Mouse (Mus musculus): ENCODE results near the gene 1700037H04Rik. TPM values are rescaled to one million over a fixed set of nuclear protein-coding genes. Genes with fewer than 3 reads are reported as not detected.

Gene 1700037H04Rik
- polyA plus RNA-seq, 1 experiment from 2014 or later = 76.1 TPM

GRCm38 (mm10) chr2:131134381-131134780, 25.5 kb downstream of the 1700037H04Rik start:
- peak; percentile 54 for DNase-seq

DNA sequence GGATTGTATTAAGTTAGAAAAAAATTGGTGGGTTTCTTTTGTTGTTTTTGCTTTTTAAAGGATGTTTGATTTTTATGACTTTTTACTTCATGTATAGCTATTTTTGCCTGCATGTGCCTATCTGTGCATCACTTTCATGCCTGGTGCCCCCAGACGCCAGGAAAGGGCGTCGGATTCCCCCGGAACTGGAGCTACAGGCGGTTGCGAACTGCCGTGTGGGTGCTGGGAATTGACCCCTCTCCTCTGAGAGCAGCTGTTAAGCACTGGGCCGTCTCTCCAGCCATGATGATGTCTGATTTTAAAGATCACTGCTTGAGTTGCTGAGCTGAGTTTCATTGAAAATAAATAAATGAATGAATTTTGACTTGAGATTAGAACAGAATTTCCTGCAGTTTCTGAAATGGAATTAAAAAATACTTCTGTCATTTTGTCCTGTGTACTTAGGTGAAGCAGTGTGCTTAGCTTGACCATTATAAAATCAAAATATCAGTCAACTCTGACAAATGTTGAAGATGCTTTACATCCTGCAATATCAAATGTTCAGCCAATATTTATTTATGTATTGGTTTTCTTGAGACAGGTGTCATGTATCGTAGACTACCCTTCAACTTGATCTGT, 26.8 kb downstream of the 1700037H04Rik start, which contains the start of gene Gm11037:
Gene Gm11037 (plus strand): TSS at position 568 of the 618 bp plus-strand sequence.
- Histone ChIP-seq H3K4me2 (no peak within 1 kb of the TSS), H3K4me1 (ENCODE audit: insufficient read depth) (no peaks in the 10 kb centered on the region; the same call in none of the 2 replicates), H3K9ac (no peak within 1 kb of the TSS), H3K27ac (ENCODE audit: low read depth) (0 out of 2 replicates have a peak within 1 kb of the TSS, but pooled peaks have one; percentile 47), H3K36me3 (ENCODE audit: insufficient read depth) (peaks cover 24% of the 10 kb centered on the region), H3K9me3 (ENCODE audit: low read depth, low read length) (no peaks in the 10 kb centered on the region), H3K4me3 (ENCODE audit: low read depth, low read length) (no peak within 1 kb of the TSS), H3K27me3 (ENCODE audit: insufficient read depth, low read length) (no peaks in the 10 kb centered on the region)
- no peak for ATAC-seq (ENCODE audit: insufficient read depth)
- no peak for DNase-seq
- WGBS = 76% methylated on average over 9 of the region's 9 CpGs
- no peak for TF ChIP-seq CTCF (IDR thresholded peaks at IDR 0.05; ENCODE audit: low read depth)

More at GRCm38 (mm10) chr2:131134381-131134780, 25.5 kb downstream of the 1700037H04Rik start:
- H3K27ac ChIP-seq (ENCODE audit: low read depth) = 0 out of 2 replicates have a peak overlapping the region, but pooled peaks have one; percentile 47
- peak; percentile 59; the same call in 1 of the 2 replicates for ATAC-seq (ENCODE audit: insufficient read depth)
- no peaks in the 10 kb centered on the region; the same call in 1 of the 2 replicates for H3K4me1 ChIP-seq (ENCODE audit: insufficient read depth)
- no peak overlapping the region for H3K9ac ChIP-seq
- no peak overlapping the region for H3K4me3 ChIP-seq (ENCODE audit: low read depth, low read length)
- peaks cover 34% of the 10 kb centered on the region for H3K36me3 ChIP-seq (ENCODE audit: insufficient read depth)
- no peak overlapping the region for H3K4me2 ChIP-seq
- WGBS = 23% methylated on average over 1 of the region's 1 CpGs
- no peaks in the 10 kb centered on the region for H3K9me3 ChIP-seq (ENCODE audit: low read depth, low read length)
- H3K27me3 ChIP-seq (ENCODE audit: insufficient read depth, low read length) = no peaks in the 10 kb centered on the region
- TF ChIP-seq CTCF (IDR thresholded peaks at IDR 0.05; ENCODE audit: low read depth) = no peak

GRCm38 (mm10) chr2:131132111-131132888, 27.6 kb downstream of the 1700037H04Rik start:
- ATAC-seq (ENCODE audit: insufficient read depth) = no peak
- no peak overlapping the region for H3K27ac ChIP-seq (ENCODE audit: low read depth)
- H3K9ac ChIP-seq = no peak overlapping the region
- no peak for TF ChIP-seq CTCF (IDR thresholded peaks at IDR 0.05; ENCODE audit: low read depth)
- WGBS = 72% methylated on average over 10 of the region's 10 CpGs
- no peaks in the 10 kb centered on the region for H3K9me3 ChIP-seq (ENCODE audit: low read depth, low read length)
- no peak overlapping the region for H3K4me3 ChIP-seq (ENCODE audit: low read depth, low read length)
- DNase-seq = no peak
- no peaks in the 10 kb centered on the region; the same call in none of the 2 replicates for H3K4me1 ChIP-seq (ENCODE audit: insufficient read depth)
- peaks cover 17% of the 10 kb centered on the region for H3K36me3 ChIP-seq (ENCODE audit: insufficient read depth)
- no peaks in the 10 kb centered on the region for H3K27me3 ChIP-seq (ENCODE audit: insufficient read depth, low read length)
- H3K4me2 ChIP-seq = no peak overlapping the region

- Histone ChIP-seq H3K27ac (ENCODE audit: low read depth) (no peak overlapping the region), H3K4me1 (ENCODE audit: insufficient read depth) (peaks cover 11% of the 10 kb centered on the region), H3K4me2 (no peak overlapping the region), H3K36me3 (ENCODE audit: insufficient read depth) (peaks cover 16% of the 10 kb centered on the region), H3K27me3 (ENCODE audit: insufficient read depth, low read length) (no peaks in the 10 kb centered on the region), H3K9ac (no peak overlapping the region), H3K4me3 (ENCODE audit: low read depth, low read length) (no peak overlapping the region), H3K9me3 (ENCODE audit: low read depth, low read length) (no peaks in the 10 kb centered on the region)
- DNase-seq = no peak
- ATAC-seq (ENCODE audit: insufficient read depth) = no peak
- TF ChIP-seq CTCF (IDR thresholded peaks at IDR 0.05; ENCODE audit: low read depth) = no peak
- WGBS = 72% methylated on average over 2 of the region's 2 CpGs
These were observed 29.0 kb downstream of the 1700037H04Rik start for GRCm38 (mm10) chr2:131130849-131131248.

GRCm38 (mm10) chr2:131129836-131130235, 30.0 kb downstream of the 1700037H04Rik start:
- peaks cover 11% of the 10 kb centered on the region for H3K4me1 ChIP-seq (ENCODE audit: insufficient read depth)

GRCm38 (mm10) chr2:131128636-131129157, 31.2 kb downstream of the 1700037H04Rik start:
- Histone ChIP-seq H3K9ac (peak overlapping the region; percentile 85; the same call in 1 of the 2 replicates), H3K36me3 (ENCODE audit: insufficient read depth) (peaks cover 5% of the 10 kb centered on the region; the same call in 1 of the 2 replicates), H3K27me3 (ENCODE audit: insufficient read depth, low read length) (no peaks in the 10 kb centered on the region), H3K4me1 (ENCODE audit: insufficient read depth) (peaks cover 11% of the 10 kb centered on the region), H3K4me2 (peak overlapping the region; percentile 81), H3K4me3 (ENCODE audit: low read depth, low read length) (peak overlapping the region; percentile 69; the same call in 1 of the 2 replicates), H3K9me3 (ENCODE audit: low read depth, low read length) (no peaks in the 10 kb centered on the region), H3K27ac (ENCODE audit: low read depth) (no peak overlapping the region)
- no peak for TF ChIP-seq CTCF (IDR thresholded peaks at IDR 0.05; ENCODE audit: low read depth)
- ATAC-seq (ENCODE audit: insufficient read depth) (no peak), DNase-seq (no peak)
- 67% methylated on average over 3 of the region's 3 CpGs for WGBS

More at GRCm38 (mm10) chr2:131129836-131130235, 30.0 kb downstream of the 1700037H04Rik start:
- H3K4me3 ChIP-seq (ENCODE audit: low read depth, low read length) = no peak overlapping the region
- H3K9me3 ChIP-seq (ENCODE audit: low read depth, low read length) = no peaks in the 10 kb centered on the region
- no peaks in the 10 kb centered on the region for H3K27me3 ChIP-seq (ENCODE audit: insufficient read depth, low read length)
- no peak overlapping the region for H3K27ac ChIP-seq (ENCODE audit: low read depth)
- H3K4me2 ChIP-seq = no peak overlapping the region
- H3K9ac ChIP-seq = no peak overlapping the region
- ATAC-seq (ENCODE audit: insufficient read depth) = no peak
- 63% methylated on average over 5 of the region's 5 CpGs for WGBS
- no peak for TF ChIP-seq CTCF (IDR thresholded peaks at IDR 0.05; ENCODE audit: low read depth)
- no peak for DNase-seq
- peaks cover 10% of the 10 kb centered on the region for H3K36me3 ChIP-seq (ENCODE audit: insufficient read depth)

All from lung, embryonic 14.5 days (tissue).